Mouse (Mus musculus): ENCODE data around the gene Dnajc17. TPM values are rescaled to one million over a fixed set of nuclear protein-coding genes. Genes with fewer than 3 reads are reported as not detected.

Gene Dnajc17
- polyA plus RNA-seq, 1 experiment = 23.7 TPM

- Histone ChIP-seq H3K9me3 (no peaks in the 10 kb centered on the region), H3K27me3 (replicated peaks) (no peaks in the 10 kb centered on the region), H3K4me3 (replicated peaks) (peak overlapping the region; percentile 99), H3K4me1 (peaks cover 43% of the 10 kb centered on the region), H3K36me3 (replicated peaks; ENCODE audit: low read length) (peaks cover 43% of the 10 kb centered on the region)
- TF ChIP-seq GATA1 (IDR thresholded peaks at IDR 0.05; ENCODE audit: borderline replicate concordance, low read length) = no peak
- TF ChIP-seq FLI1 (IDR thresholded peaks at IDR 0.05; ENCODE audit: low read length) = no peak
Measured at GRCm38 (mm10) chr2:119155388-119155787, 53.2 kb downstream of the Dnajc17 start.

- Histone ChIP-seq H3K4me3 (replicated peaks) (peak overlapping the region; percentile 46), H3K9me3 (no peaks in the 10 kb centered on the region), H3K36me3 (replicated peaks; ENCODE audit: low read length) (peaks cover 50% of the 10 kb centered on the region), H3K27me3 (replicated peaks) (no peaks in the 10 kb centered on the region), H3K4me1 (peaks cover 38% of the 10 kb centered on the region)
- TF ChIP-seq FLI1 (IDR thresholded peaks at IDR 0.05; ENCODE audit: low read length) = no peak
- no peak for TF ChIP-seq GATA1 (IDR thresholded peaks at IDR 0.05; ENCODE audit: borderline replicate concordance, low read length)
Measured at GRCm38 (mm10) chr2:119154683-119155082, 53.9 kb downstream of the Dnajc17 start.

- TF ChIP-seq FLI1 (IDR thresholded peaks at IDR 0.05; ENCODE audit: low read length) = no peak
- no peak for TF ChIP-seq GATA1 (IDR thresholded peaks at IDR 0.05; ENCODE audit: borderline replicate concordance, low read length)
- Histone ChIP-seq H3K27me3 (replicated peaks) (no peaks in the 10 kb centered on the region), H3K4me1 (peaks cover 40% of the 10 kb centered on the region), H3K4me3 (replicated peaks) (no peak overlapping the region), H3K9me3 (no peaks in the 10 kb centered on the region), H3K36me3 (replicated peaks; ENCODE audit: low read length) (peaks cover 75% of the 10 kb centered on the region)
Measured at GRCm38 (mm10) chr2:119152255-119152654, 56.3 kb downstream of the Dnajc17 start.

- Histone ChIP-seq H3K27me3 (replicated peaks) (no peaks in the 10 kb centered on the region), H3K4me3 (replicated peaks) (no peak overlapping the region), H3K9me3 (peaks cover 8% of the 10 kb centered on the region; the same call in 1 of the 2 replicates), H3K36me3 (replicated peaks; ENCODE audit: low read length) (peaks cover 98% of the 10 kb centered on the region), H3K4me1 (peaks cover 13% of the 10 kb centered on the region)
- TF ChIP-seq FLI1 (IDR thresholded peaks at IDR 0.05; ENCODE audit: low read length) = no peak
Measured at GRCm38 (mm10) chr2:119147775-119148174, 60.8 kb downstream of the Dnajc17 start.

- H3K4me3 ChIP-seq (replicated peaks) = no peak overlapping the region
- TF ChIP-seq GATA1 (IDR thresholded peaks at IDR 0.05; ENCODE audit: borderline replicate concordance, low read length) = no peak
- no peak for TF ChIP-seq FLI1 (IDR thresholded peaks at IDR 0.05; ENCODE audit: low read length)
- peaks cover 8% of the 10 kb centered on the region; the same call in 1 of the 2 replicates for H3K9me3 ChIP-seq
- H3K27me3 ChIP-seq (replicated peaks) = no peaks in the 10 kb centered on the region
- H3K36me3 ChIP-seq (replicated peaks; ENCODE audit: low read length) = peaks cover 98% of the 10 kb centered on the region
- H3K4me1 ChIP-seq = peaks cover 8% of the 10 kb centered on the region
Measured at GRCm38 (mm10) chr2:119147160-119147678, 61.4 kb downstream of the Dnajc17 start.

DNA sequence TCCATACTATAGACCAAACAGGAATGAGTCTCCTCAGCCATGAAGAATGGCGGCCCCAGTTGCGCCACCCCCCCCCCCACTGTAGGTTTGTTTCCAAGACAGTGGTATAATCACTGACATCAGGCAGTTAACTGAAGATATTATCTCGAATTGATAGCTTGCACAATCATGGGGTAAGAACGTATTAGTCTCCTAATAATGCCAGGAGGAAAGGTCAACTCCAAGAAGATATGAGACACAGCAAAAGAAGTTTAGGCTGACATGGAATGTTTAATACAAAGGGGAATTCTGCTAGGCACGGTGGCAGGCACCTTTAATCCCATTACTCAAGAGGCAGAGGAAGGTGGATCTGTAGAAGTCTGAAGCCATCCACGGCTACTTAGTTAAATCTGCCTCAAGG is 62.2 kb downstream of the Dnajc17 start:
- Histone ChIP-seq H3K9me3 (peaks cover 8% of the 10 kb centered on the region; the same call in 1 of the 2 replicates), H3K36me3 (replicated peaks; ENCODE audit: low read length) (peaks cover 98% of the 10 kb centered on the region), H3K4me3 (replicated peaks) (no peak overlapping the region), H3K27me3 (replicated peaks) (no peaks in the 10 kb centered on the region), H3K4me1 (peaks cover 6% of the 10 kb centered on the region; the same call in 1 of the 2 replicates)
- TF ChIP-seq FLI1 (IDR thresholded peaks at IDR 0.05; ENCODE audit: low read length) = no peak
- TF ChIP-seq GATA1 (IDR thresholded peaks at IDR 0.05; ENCODE audit: borderline replicate concordance, low read length) = no peak

DNA sequence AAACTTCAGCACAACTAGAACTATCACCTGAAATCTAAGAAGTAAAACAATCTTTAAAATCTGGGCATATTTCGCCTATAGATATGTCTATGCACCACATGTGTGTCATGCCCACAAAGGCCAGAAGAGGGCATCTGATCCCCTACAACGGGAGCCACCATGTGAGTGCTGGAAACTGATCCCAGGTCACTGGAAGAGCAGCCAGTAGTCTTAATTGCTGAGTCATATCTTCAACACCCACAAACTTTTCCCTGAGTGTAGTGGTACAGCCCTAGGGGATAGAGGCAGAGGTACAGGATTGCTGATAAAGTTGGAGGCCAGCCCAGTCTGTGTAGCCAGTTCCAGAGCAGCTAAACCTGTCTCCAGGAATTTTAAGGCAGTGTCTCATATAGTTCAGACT is 63.4 kb downstream of the Dnajc17 start:
- Histone ChIP-seq H3K4me3 (replicated peaks) (no peak overlapping the region), H3K4me1 (peaks cover 6% of the 10 kb centered on the region; the same call in 1 of the 2 replicates), H3K27me3 (replicated peaks) (no peaks in the 10 kb centered on the region), H3K36me3 (replicated peaks; ENCODE audit: low read length) (peaks cover 98% of the 10 kb centered on the region), H3K9me3 (peaks cover 8% of the 10 kb centered on the region; the same call in 1 of the 2 replicates)
- TF ChIP-seq GATA1 (IDR thresholded peaks at IDR 0.05; ENCODE audit: borderline replicate concordance, low read length) = no peak

- Histone ChIP-seq H3K27me3 (replicated peaks) (no peaks in the 10 kb centered on the region), H3K9me3 (no peaks in the 10 kb centered on the region), H3K4me3 (replicated peaks) (no peak overlapping the region), H3K4me1 (peaks cover 9% of the 10 kb centered on the region), H3K36me3 (replicated peaks; ENCODE audit: low read length) (peaks cover 92% of the 10 kb centered on the region)
- TF ChIP-seq FLI1 (IDR thresholded peaks at IDR 0.05; ENCODE audit: low read length) = no peak
Measured at GRCm38 (mm10) chr2:119136346-119136898, 72.2 kb downstream of the Dnajc17 start.

Other genes with a start within 250 kb of the Dnajc17 start
- gene Ccdc32, start 179.4 kb downstream of the Dnajc17 start, polyA plus RNA-seq (2012; ENCODE audit: insufficient read depth, low replicate concordance) = 11.1 and 12.4 TPM in 2 replicates
- 0.67 and 1.8 TPM in 2 replicates for gene Rpusd2, start 174.0 kb downstream of the Dnajc17 start, polyA plus RNA-seq (2012; ENCODE audit: insufficient read depth, low replicate concordance)
- 0.47 and 1.4 TPM in 2 replicates for gene Knl1, start 161.7 kb downstream of the Dnajc17 start, polyA plus RNA-seq (2012; ENCODE audit: insufficient read depth, low replicate concordance)
- gene Rad51, start 96.0 kb downstream of the Dnajc17 start, polyA plus RNA-seq (2012; ENCODE audit: insufficient read depth, low replicate concordance) = 6.1 and 6.4 TPM in 2 replicates
- gene Rmdn3, start 51.8 kb downstream of the Dnajc17 start, polyA plus RNA-seq (2012; ENCODE audit: insufficient read depth, low replicate concordance) = 4.6 and 12.9 TPM in 2 replicates
- gene Gchfr, start 41.0 kb downstream of the Dnajc17 start, polyA plus RNA-seq (2012; ENCODE audit: insufficient read depth, low replicate concordance) = 31.5 and 35.5 TPM in 2 replicates
- gene Gm14137, start 34.3 kb downstream of the Dnajc17 start, polyA plus RNA-seq (2012; ENCODE audit: insufficient read depth, low replicate concordance) = not detected in 2 replicates
- 2.9 and 19.5 TPM in 2 replicates for gene Zfyve19, start 178 bp downstream of the Dnajc17 start, polyA plus RNA-seq (2012; ENCODE audit: insufficient read depth, low replicate concordance)
- not detected in 2 replicates for gene Ppp1r14d, start 21.1 kb upstream of the Dnajc17 start, polyA plus RNA-seq (2012; ENCODE audit: insufficient read depth, low replicate concordance)
- gene Spint1, start 28.6 kb upstream of the Dnajc17 start, polyA plus RNA-seq (2012; ENCODE audit: insufficient read depth, low replicate concordance) = not detected in 2 replicates
- gene Rhov, start 62.5 kb upstream of the Dnajc17 start, polyA plus RNA-seq (2012; ENCODE audit: insufficient read depth, low replicate concordance) = 1.9 TPM in 1 of 2 replicates, not detected in the other
- 8.8 and 11.1 TPM in 2 replicates for gene Vps18, start 79.9 kb upstream of the Dnajc17 start, polyA plus RNA-seq (2012; ENCODE audit: insufficient read depth, low replicate concordance)
- gene Dll4, start 117.0 kb upstream of the Dnajc17 start, polyA plus RNA-seq (2012; ENCODE audit: insufficient read depth, low replicate concordance) = not detected in 2 replicates
- 33.0 and 93.9 TPM in 2 replicates for gene Chac1, start 142.4 kb upstream of the Dnajc17 start, polyA plus RNA-seq (2012; ENCODE audit: insufficient read depth, low replicate concordance)

All from megakaryocyte, embryonic 14.5 days (primary cell).